Mouse (Mus musculus): ENCODE measurements around the gene Pik3ca. TPM values are rescaled to one million over a fixed set of nuclear protein-coding genes. Genes with fewer than 3 reads are reported as not detected.

Pik3ca gene
- polyA plus RNA-seq, 1 experiment from 2014 or later = 3.4 TPM

DNA sequence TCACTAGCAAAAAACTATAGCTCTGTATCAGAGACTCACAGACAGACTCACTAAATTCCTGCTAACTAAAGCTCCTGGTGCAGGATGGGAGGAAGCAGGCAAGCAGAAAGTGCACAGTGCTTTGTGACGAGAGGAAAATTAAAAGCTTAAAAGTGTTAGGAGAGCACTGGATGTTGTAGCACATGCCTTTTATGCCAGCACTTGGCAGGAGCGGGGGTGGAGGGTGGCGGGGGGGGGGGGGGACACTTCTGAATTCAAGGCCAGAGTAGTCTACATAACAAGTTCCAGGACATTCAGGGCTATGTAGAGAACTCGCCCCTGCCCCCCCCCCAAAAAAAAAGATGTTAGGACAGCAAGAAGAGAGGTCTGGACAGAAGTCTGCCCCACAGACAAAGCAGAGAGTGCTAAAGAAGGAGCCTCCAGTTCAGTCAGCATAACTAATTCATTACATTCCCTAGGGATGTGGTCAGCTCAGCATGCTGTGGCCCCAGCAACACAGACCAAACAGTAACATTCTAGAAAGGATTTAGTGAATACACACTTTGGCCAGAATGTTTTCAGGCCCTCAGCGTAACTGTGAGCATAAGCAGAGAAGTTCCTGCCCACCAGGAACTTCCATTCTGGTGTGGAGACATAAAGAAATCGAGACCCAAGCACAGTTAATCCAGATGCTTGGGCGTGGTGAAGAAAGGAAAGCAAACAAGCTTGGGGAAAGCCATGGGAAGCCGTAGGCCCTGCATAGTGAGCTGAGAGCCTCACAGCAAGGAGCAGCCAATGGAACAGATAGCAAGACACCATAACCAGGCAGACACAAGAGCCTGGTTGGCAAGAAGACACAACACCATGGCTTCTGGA is 98.6 kb downstream of the Pik3ca start:
- H3K4me3 ChIP-seq (ENCODE audit: low read depth, low read length) = no peak overlapping the region
- no peak for TF ChIP-seq EP300 (IDR thresholded peaks at IDR 0.05; ENCODE audit: low read depth)
- TF ChIP-seq CTCF (IDR thresholded peaks at IDR 0.05; ENCODE audit: low read depth) = no peak
- no peak for ATAC-seq
- H3K4me2 ChIP-seq (ENCODE audit: low read depth, low read length) = no peak overlapping the region
- no peak overlapping the region for H3K27ac ChIP-seq (ENCODE audit: low read depth)
- no peaks in the 10 kb centered on the region for H3K9me3 ChIP-seq (ENCODE audit: low read length)
- no peaks in the 10 kb centered on the region for H3K27me3 ChIP-seq (ENCODE audit: insufficient read depth, low read length)
- no peaks in the 10 kb centered on the region; the same call in 1 of the 2 replicates for H3K4me1 ChIP-seq (ENCODE audit: insufficient read depth)
- H3K9ac ChIP-seq (replicated peaks) = no peak overlapping the region
- DNase-seq = no peak
- 67% methylated on average over 8 of the region's 8 CpGs for WGBS (ENCODE audit: insufficient replicate concordance)
- H3K36me3 ChIP-seq (replicated peaks; ENCODE audit: insufficient read depth, low read length) = no peaks in the 10 kb centered on the region

DNA sequence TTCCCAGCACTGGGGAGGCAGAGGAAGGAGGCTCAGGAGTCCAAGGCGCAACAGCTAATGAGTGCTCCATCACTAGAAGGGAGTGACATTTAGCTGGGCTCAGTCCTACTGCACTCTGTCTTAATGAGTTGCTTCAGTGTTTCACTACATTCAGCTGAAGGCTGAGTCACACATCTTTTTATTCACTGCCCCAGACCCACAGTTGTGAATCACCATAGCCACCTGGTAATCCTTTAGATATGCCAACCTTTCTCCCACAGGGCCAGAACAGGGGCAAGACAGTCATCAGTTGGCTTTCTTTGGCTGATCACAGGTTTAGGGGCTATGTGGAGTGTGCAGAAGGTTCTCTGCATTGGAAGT is 99.2 kb downstream of the Pik3ca start:
- TF ChIP-seq EP300 (IDR thresholded peaks at IDR 0.05; ENCODE audit: low read depth) (no peak), CTCF (IDR thresholded peaks at IDR 0.05; ENCODE audit: low read depth) (no peak)
- Histone ChIP-seq H3K4me1 (ENCODE audit: insufficient read depth) (no peaks in the 10 kb centered on the region; the same call in 1 of the 2 replicates), H3K36me3 (replicated peaks; ENCODE audit: insufficient read depth, low read length) (no peaks in the 10 kb centered on the region), H3K27me3 (ENCODE audit: insufficient read depth, low read length) (no peaks in the 10 kb centered on the region), H3K4me2 (ENCODE audit: low read depth, low read length) (no peak overlapping the region), H3K9ac (replicated peaks) (no peak overlapping the region), H3K9me3 (ENCODE audit: low read length) (no peaks in the 10 kb centered on the region), H3K27ac (ENCODE audit: low read depth) (no peak overlapping the region), H3K4me3 (ENCODE audit: low read depth, low read length) (no peak overlapping the region)
- no peak for ATAC-seq
- no peak for DNase-seq
- WGBS (ENCODE audit: insufficient replicate concordance) = 95% methylated on average over 1 of the region's 1 CpGs

DNA sequence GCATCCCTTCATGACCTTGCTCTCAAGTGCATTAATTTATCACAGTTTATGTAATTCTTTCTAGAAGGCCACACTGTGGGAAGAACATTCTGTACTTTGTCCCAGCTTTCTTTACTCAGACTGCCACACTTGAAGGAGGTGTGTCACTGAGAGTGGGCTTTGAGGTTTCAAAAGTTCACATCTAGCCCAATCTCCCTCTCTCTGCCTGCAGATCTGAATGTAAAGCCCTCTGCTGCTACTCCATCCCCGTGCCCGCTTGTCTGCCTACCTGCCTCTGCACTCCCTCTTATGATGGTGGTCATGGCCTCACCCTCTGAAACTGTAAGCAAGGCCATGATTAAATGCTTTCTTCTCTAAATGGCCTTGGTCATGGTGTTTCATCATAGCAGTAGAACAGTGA is 102.9 kb downstream of the Pik3ca start:
- 79% methylated on average over 2 of the region's 2 CpGs for WGBS (ENCODE audit: insufficient replicate concordance)
- H3K36me3 ChIP-seq (replicated peaks; ENCODE audit: insufficient read depth, low read length) = no peaks in the 10 kb centered on the region
- DNase-seq = no peak
- H3K4me1 ChIP-seq (ENCODE audit: insufficient read depth) = no peaks in the 10 kb centered on the region; the same call in 1 of the 2 replicates
- no peak overlapping the region for H3K4me2 ChIP-seq (ENCODE audit: low read depth, low read length)
- H3K9me3 ChIP-seq (ENCODE audit: low read length) = no peaks in the 10 kb centered on the region
- H3K27me3 ChIP-seq (ENCODE audit: insufficient read depth, low read length) = no peaks in the 10 kb centered on the region
- H3K9ac ChIP-seq (replicated peaks) = no peak overlapping the region
- H3K27ac ChIP-seq (ENCODE audit: low read depth) = no peak overlapping the region
- ATAC-seq = no peak
- TF ChIP-seq CTCF (IDR thresholded peaks at IDR 0.05; ENCODE audit: low read depth) (no peak), EP300 (IDR thresholded peaks at IDR 0.05; ENCODE audit: low read depth) (no peak)
- H3K4me3 ChIP-seq (ENCODE audit: low read depth, low read length) = no peak overlapping the region

DNA sequence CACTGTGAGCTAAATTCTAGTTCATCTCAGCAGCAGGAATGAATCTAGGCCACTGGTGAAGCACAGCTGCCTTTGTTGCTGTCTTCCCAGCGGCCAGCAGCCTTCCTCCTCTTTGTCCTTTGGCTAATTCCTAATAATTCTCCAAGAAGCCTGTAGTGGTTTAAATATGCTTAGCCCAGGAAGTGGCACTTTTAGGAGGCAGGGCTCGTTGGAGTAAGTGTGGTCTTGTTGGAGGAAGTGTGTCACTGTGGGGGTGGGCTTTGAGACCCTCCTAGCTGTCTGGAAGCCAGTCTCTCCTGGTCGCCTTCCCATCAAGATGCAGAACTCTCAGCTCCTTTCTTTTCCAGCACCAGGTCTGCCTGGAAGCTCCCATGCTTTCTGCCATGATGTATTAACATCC is 108.4 kb downstream of the Pik3ca start:
- DNase-seq = no peak

DNA sequence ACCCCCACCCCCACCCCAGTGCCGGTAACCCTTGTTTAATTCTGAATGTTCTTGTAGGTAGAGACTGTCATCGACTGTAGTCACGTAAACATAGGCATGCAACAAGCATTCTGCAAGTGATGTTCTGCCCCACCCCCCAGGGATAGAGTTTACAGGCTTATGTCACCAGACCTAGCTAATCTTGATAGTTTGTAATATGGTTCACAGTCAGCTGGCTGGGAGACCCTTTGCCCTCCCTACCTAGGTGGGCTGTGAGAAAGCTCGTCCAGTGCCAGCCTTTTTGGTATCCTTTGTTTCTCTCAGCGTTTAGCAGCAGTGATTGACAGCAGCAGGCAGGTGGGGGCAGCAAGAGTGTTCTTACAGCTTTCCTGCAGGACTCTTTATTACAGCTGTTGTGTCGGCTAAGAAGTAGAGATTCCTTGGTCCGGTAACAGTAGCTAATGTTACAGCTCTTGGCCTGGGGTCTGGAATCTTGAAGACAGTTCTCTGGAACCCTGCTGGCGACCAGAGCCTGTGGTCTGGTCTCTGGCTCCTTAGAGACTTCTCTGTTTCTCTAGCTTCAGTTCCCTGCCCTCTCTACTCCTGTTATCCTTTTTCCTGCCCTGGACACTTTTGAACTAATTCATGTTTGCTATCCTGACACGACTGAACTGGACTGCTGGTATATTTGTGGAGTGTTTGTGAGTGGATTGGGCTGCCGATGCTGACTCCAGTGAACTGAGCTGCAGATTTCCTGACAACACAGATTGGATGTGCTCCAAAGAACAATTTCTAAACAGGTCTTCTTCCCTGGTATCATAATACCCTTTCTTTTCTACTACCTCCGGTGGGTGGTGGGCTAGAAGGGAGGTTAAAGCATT is 109.1 kb downstream of the Pik3ca start:
- no peak overlapping the region for H3K27ac ChIP-seq (ENCODE audit: low read depth)
- no peak overlapping the region for H3K4me2 ChIP-seq (ENCODE audit: low read depth, low read length)
- DNase-seq (no peak), ATAC-seq (no peak)
- H3K9me3 ChIP-seq (ENCODE audit: low read length) = no peaks in the 10 kb centered on the region
- WGBS (ENCODE audit: insufficient replicate concordance) = 64% methylated on average over 11 of the region's 11 CpGs
- no peaks in the 10 kb centered on the region for H3K27me3 ChIP-seq (ENCODE audit: insufficient read depth, low read length)
- no peaks in the 10 kb centered on the region for H3K36me3 ChIP-seq (replicated peaks; ENCODE audit: insufficient read depth, low read length)
- H3K9ac ChIP-seq (replicated peaks) = no peak overlapping the region
- peaks cover 13% of the 10 kb centered on the region for H3K4me1 ChIP-seq (ENCODE audit: insufficient read depth)
- H3K4me3 ChIP-seq (ENCODE audit: low read depth, low read length) = no peak overlapping the region
- no peak for TF ChIP-seq CTCF (IDR thresholded peaks at IDR 0.05; ENCODE audit: low read depth)
- no peak for TF ChIP-seq EP300 (IDR thresholded peaks at IDR 0.05; ENCODE audit: low read depth)

More for the DNA sequence above, 108.4 kb downstream of the Pik3ca start:
- H3K27ac ChIP-seq (ENCODE audit: low read depth) = no peak overlapping the region
- H3K27me3 ChIP-seq (ENCODE audit: insufficient read depth, low read length) = no peaks in the 10 kb centered on the region
- no peak for ATAC-seq
- H3K9me3 ChIP-seq (ENCODE audit: low read length) = no peaks in the 10 kb centered on the region
- H3K36me3 ChIP-seq (replicated peaks; ENCODE audit: insufficient read depth, low read length) = no peaks in the 10 kb centered on the region
- no peak overlapping the region for H3K4me2 ChIP-seq (ENCODE audit: low read depth, low read length)
- peaks cover 10% of the 10 kb centered on the region for H3K4me1 ChIP-seq (ENCODE audit: insufficient read depth)
- H3K9ac ChIP-seq (replicated peaks) = no peak overlapping the region
- WGBS (ENCODE audit: insufficient replicate concordance) = 52% methylated on average over 3 of the region's 3 CpGs
- TF ChIP-seq EP300 (IDR thresholded peaks at IDR 0.05; ENCODE audit: low read depth) (no peak), CTCF (IDR thresholded peaks at IDR 0.05; ENCODE audit: low read depth) (no peak)
- H3K4me3 ChIP-seq (ENCODE audit: low read depth, low read length) = no peak overlapping the region

DNA sequence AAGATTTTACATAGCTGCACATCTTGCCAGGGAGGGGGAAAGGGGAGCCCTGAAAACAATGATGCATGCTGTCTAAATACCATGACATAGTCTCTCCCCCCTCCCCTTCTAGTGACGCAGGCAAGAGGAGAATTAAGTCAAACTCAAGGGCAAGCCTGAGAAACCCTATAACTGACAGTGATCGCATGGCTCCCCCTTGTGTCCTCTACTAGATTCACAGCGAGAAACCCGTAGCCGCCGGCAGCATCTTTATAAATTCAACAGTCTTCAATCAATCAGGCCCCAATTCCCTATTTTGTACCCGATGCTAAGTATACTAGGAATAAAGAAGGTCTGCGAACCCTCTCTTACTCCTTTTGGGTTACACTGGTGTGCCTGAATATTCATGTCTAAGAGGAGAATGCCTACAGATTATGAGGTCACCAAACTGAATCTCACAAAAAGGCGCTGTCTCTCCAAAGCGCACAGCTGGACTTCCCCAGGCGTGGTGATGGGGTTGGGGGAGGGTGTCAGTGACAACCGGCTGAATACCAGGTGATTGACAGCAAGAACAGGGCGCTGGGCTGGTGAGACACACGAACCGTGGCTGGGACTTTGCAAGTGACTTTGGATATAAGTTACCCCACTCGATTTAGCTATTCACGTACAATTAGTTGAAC is 111.3 kb downstream of the Pik3ca start:
- ATAC-seq (no peak), DNase-seq (peak; percentile 68)
- peak overlapping the region; percentile 78 for H3K4me2 ChIP-seq (ENCODE audit: low read depth, low read length)
- no peak overlapping the region for H3K9ac ChIP-seq (replicated peaks)
- H3K27me3 ChIP-seq (ENCODE audit: insufficient read depth, low read length) = no peaks in the 10 kb centered on the region
- TF ChIP-seq CTCF (IDR thresholded peaks at IDR 0.05; ENCODE audit: low read depth) (peak; percentile 89), EP300 (IDR thresholded peaks at IDR 0.05; ENCODE audit: low read depth) (no peak)
- 7% methylated on average over 17 of the region's 17 CpGs for WGBS (ENCODE audit: insufficient replicate concordance)
- no peaks in the 10 kb centered on the region for H3K9me3 ChIP-seq (ENCODE audit: low read length)
- peak overlapping the region; percentile 19 for H3K4me3 ChIP-seq (ENCODE audit: low read depth, low read length)
- peaks cover 20% of the 10 kb centered on the region for H3K4me1 ChIP-seq (ENCODE audit: insufficient read depth)
- no peaks in the 10 kb centered on the region for H3K36me3 ChIP-seq (replicated peaks; ENCODE audit: insufficient read depth, low read length)
- H3K27ac ChIP-seq (ENCODE audit: low read depth) = no peak overlapping the region
